Mouse (Mus musculus) bone marrow, adult 2 months (tissue): ENCODE results near the gene Olfr1226. TPM values are rescaled to one million over a fixed set of nuclear protein-coding genes. Genes with fewer than 3 reads are reported as not detected.
"Not testable (repeated sequence)": the region's sequence is repeated elsewhere in the genome, so short reads cannot be mapped to it uniquely, and the experiment has no call there.

Experiments
- H3K27ac ChIP-seq: fragments of 200-500 bp; 2 replicates; pipeline ENCODE4 v1.5.1; 2012; ENCODE audit warnings: low read depth, mild to moderate bottlenecking, control low read depth, inconsistent platforms, low read length; ENCODE audit not compliant: control insufficient read depth, poor library complexity, insufficient read depth
- H3K4me1 ChIP-seq: fragments of 200-500 bp; 2 replicates; pipeline ENCODE4 v1.6.1; 2011; ENCODE audit warnings: low read length; ENCODE audit not compliant: control insufficient read depth, insufficient read depth
- H3K4me3 ChIP-seq: fragments of 200-500 bp; replicated peaks from 2 replicates; pipeline ENCODE3; 2011; ENCODE audit warnings: mild to moderate bottlenecking, low read depth, low read length, control low read depth; ENCODE audit not compliant: control insufficient read depth
- CTCF ChIP-seq: fragments of 200-500 bp; IDR thresholded peaks from 2 replicates; pipeline ENCODE4 v1.5.1; 2011; ENCODE audit warnings: low read length, control low read depth; ENCODE audit not compliant: control insufficient read depth, insufficient read depth
- POLR2A ChIP-seq: fragments of 200-500 bp; IDR thresholded peaks from 2 replicates; pipeline ENCODE4 v1.6.1; 2011; ENCODE audit warnings: low read depth, mild to moderate bottlenecking, control low read depth, low read length, borderline replicate concordance; ENCODE audit not compliant: control insufficient read depth
- WGBS: fragments of 180-500 bp; shearing (Covaris S2); methylation state at CpG from one replicate; pipeline ENCODE4 v1.1.7; 2018; 5-methylcytosine and 5-hydroxymethylcytosine counted together
- polyA plus RNA-seq: library from polyadenylated mRNA; stranded (reverse); fragments of >200 nt; gene quantifications from 2 replicates; pipeline ENCODE4 v1.2.4, GENCODE M21; 2011; ENCODE audit warnings: low replicate concordance; ENCODE audit not compliant: missing spikeins, insufficient read depth, insufficient read length

The Olfr1226 gene
- not detected in 2 replicates for polyA plus RNA-seq

- 61% methylated on average over 2 of the region's 2 CpGs for WGBS
- Histone ChIP-seq H3K27ac (no peak within 1 kb of the TSS), H3K4me3 (no peak within 1 kb of the TSS), H3K4me1 (no peaks in the 10 kb centered on the region)
- TF ChIP-seq CTCF = no peak
- no peak for TF ChIP-seq POLR2A
These were observed at the start of gene Olfr1226 for GRCm38 (mm10) chr2:89199948-89200347. TSS of gene Olfr1226 (minus strand) at chr2:89200048.

GRCm38 (mm10) chr2:89196325-89196982, 3.4 kb downstream of the Olfr1226 start:
- no peak overlapping the region for H3K4me3 ChIP-seq
- TF ChIP-seq CTCF (no peak), POLR2A (no peak)
- no peak overlapping the region for H3K27ac ChIP-seq
- H3K4me1 ChIP-seq = no peaks in the 10 kb centered on the region
- 13% methylated on average over 3 of the region's 3 CpGs for WGBS

GRCm38 (mm10) chr2:89174569-89174968, 25.3 kb downstream of the Olfr1226 start, which contains the start of gene Olfr1225:
TSS of gene Olfr1225 (minus strand) at chr2:89174669.
- Histone ChIP-seq H3K4me3 (no peak within 1 kb of the TSS), H3K27ac (no peak within 1 kb of the TSS), H3K4me1 (no peaks in the 10 kb centered on the region)
- TF ChIP-seq POLR2A = no peak
- no peak for TF ChIP-seq CTCF
- 76% methylated on average over 1 of the region's 1 CpGs for WGBS

GRCm38 (mm10) chr2:89164711-89165110, 35.1 kb downstream of the Olfr1226 start:
- 75% methylated on average over 4 of the region's 4 CpGs for WGBS
- H3K4me3 ChIP-seq, H3K4me1 ChIP-seq, H3K27ac ChIP-seq: not testable (repeated sequence)

GRCm38 (mm10) chr2:89163991-89164390, 35.9 kb downstream of the Olfr1226 start, which contains the start of gene Olfr1224-ps1:
TSS of gene Olfr1224-ps1 (minus strand) at chr2:89164091.
- not testable (repeated sequence) for H3K4me1 ChIP-seq, H3K27ac ChIP-seq, H3K4me3 ChIP-seq
- 86% methylated on average over 8 of the region's 8 CpGs for WGBS

- Histone ChIP-seq H3K4me3 (no peak within 1 kb of the TSS), H3K4me1 (no peaks in the 10 kb centered on the region), H3K27ac (no peak within 1 kb of the TSS)
- 73% methylated on average over 1 of the region's 1 CpGs for WGBS
- TF ChIP-seq POLR2A (no peak), CTCF (no peak)
These were observed 48.4 kb downstream of the Olfr1226 start, which contains the start of gene Olfr1223 for GRCm38 (mm10) chr2:89151460-89151859. TSS of gene Olfr1223 (minus strand) at chr2:89151560.

Other genes with a start within 250 kb of the Olfr1226 start
- not detected in 2 replicates for gene Olfr1212, start 246.1 kb downstream of the Olfr1226 start, polyA plus RNA-seq
- gene Gm13762, start 219.8 kb downstream of the Olfr1226 start, polyA plus RNA-seq = not detected in 2 replicates
- not detected in 2 replicates for gene Olfr1214, start 207.4 kb downstream of the Olfr1226 start, polyA plus RNA-seq
- not detected in 2 replicates for gene Olfr1215, start 193.1 kb downstream of the Olfr1226 start, polyA plus RNA-seq
- not detected in 2 replicates for gene Olfr1216, start 181.7 kb downstream of the Olfr1226 start, polyA plus RNA-seq
- not detected in 2 replicates for gene Olfr1217, start 168.0 kb downstream of the Olfr1226 start, polyA plus RNA-seq
- not detected in 2 replicates for gene Olfr1218, start 138.9 kb downstream of the Olfr1226 start, polyA plus RNA-seq
- 0.27 TPM in 1 of 2 replicates, not detected in the other for gene Olfr1219, start 116.5 kb downstream of the Olfr1226 start, polyA plus RNA-seq
- not detected in 2 replicates for gene Olfr1220, start 93.2 kb downstream of the Olfr1226 start, polyA plus RNA-seq
- not detected in 2 replicates for gene Olfr1221, start 82.8 kb downstream of the Olfr1226 start, polyA plus RNA-seq
- gene Olfr1222, start 67.0 kb downstream of the Olfr1226 start, polyA plus RNA-seq = not detected in 2 replicates
- not detected in 2 replicates for gene Olfr1223, start 48.5 kb downstream of the Olfr1226 start, polyA plus RNA-seq
- gene Olfr1224-ps1, start 36.0 kb downstream of the Olfr1226 start, polyA plus RNA-seq = not detected in 2 replicates
- not detected in 2 replicates for gene Olfr1225, start 25.4 kb downstream of the Olfr1226 start, polyA plus RNA-seq
- not detected in 2 replicates for gene Olfr1228, start 54.0 kb upstream of the Olfr1226 start, polyA plus RNA-seq
- not detected in 2 replicates for gene Olfr1229, start 88.0 kb upstream of the Olfr1226 start, polyA plus RNA-seq
- gene Olfr1230, start 97.2 kb upstream of the Olfr1226 start, polyA plus RNA-seq = not detected in 2 replicates
- gene Olfr1231, start 107.0 kb upstream of the Olfr1226 start, polyA plus RNA-seq = 0.25 TPM in 1 of 2 replicates, not detected in the other
- gene Olfr1232, start 129.6 kb upstream of the Olfr1226 start, polyA plus RNA-seq = not detected in 2 replicates
- gene Olfr1233, start 142.3 kb upstream of the Olfr1226 start, polyA plus RNA-seq = not detected in 2 replicates
- not detected in 2 replicates for gene Olfr1234, start 164.8 kb upstream of the Olfr1226 start, polyA plus RNA-seq
- gene Olfr1238, start 209.6 kb upstream of the Olfr1226 start, polyA plus RNA-seq = not detected in 2 replicates
- gene Olfr1239, start 220.4 kb upstream of the Olfr1226 start, polyA plus RNA-seq = not detected in 2 replicates
- gene Olfr1240, start 243.0 kb upstream of the Olfr1226 start, polyA plus RNA-seq = not detected in 2 replicates